Mouse (Mus musculus) embryo, embryonic 11.5 days (tissue): ENCODE data around the gene Tfip11.

ENCODE experiments used
- DNase-seq: peaks from one replicate; pipeline ENCODE4 v3.0.0-alpha.2; 2012; ENCODE audit warnings: low read depth, low spot score

Gene Tfip11

GRCm38 (mm10) chr5:112360077-112360476, 33.9 kb downstream of the Tfip11 start:
- DNase-seq: no peak

GRCm38 (mm10) chr5:112364184-112364797, 38.1 kb downstream of the Tfip11 start:
- no peak for DNase-seq

- DNase-seq: no peak
Observed at GRCm38 (mm10) chr5:112366879-112367278, 40.7 kb downstream of the Tfip11 start.

GRCm38 (mm10) chr5:112367338-112367737, 41.2 kb downstream of the Tfip11 start:
- no peak for DNase-seq

- DNase-seq: no peak
Observed at GRCm38 (mm10) chr5:112367929-112368328, 41.8 kb downstream of the Tfip11 start.

GRCm38 (mm10) chr5:112368666-112369065, 42.5 kb downstream of the Tfip11 start:
- no peak for DNase-seq

GRCm38 (mm10) chr5:112369326-112369725, 43.2 kb downstream of the Tfip11 start:
- DNase-seq: no peak

GRCm38 (mm10) chr5:112370236-112370813, 44.2 kb downstream of the Tfip11 start:
- no peak for DNase-seq

GRCm38 (mm10) chr5:112371933-112372332, 45.8 kb downstream of the Tfip11 start:
- DNase-seq: no peak

- DNase-seq: no peak
Observed at GRCm38 (mm10) chr5:112376111-112376510, 50.0 kb downstream of the Tfip11 start.

GRCm38 (mm10) chr5:112377380-112377779, 51.2 kb downstream of the Tfip11 start:
- DNase-seq: no peak

GRCm38 (mm10) chr5:112378716-112379115, 52.6 kb downstream of the Tfip11 start:
- no peak for DNase-seq

- no peak for DNase-seq
Observed at GRCm38 (mm10) chr5:112381154-112381553, 55.0 kb downstream of the Tfip11 start.

GRCm38 (mm10) chr5:112382042-112382441, 55.9 kb downstream of the Tfip11 start:
- DNase-seq: no peak

- DNase-seq: no peak
Observed at GRCm38 (mm10) chr5:112382641-112383330, 56.6 kb downstream of the Tfip11 start.

- DNase-seq: no peak
Observed at GRCm38 (mm10) chr5:112384805-112385472, 58.8 kb downstream of the Tfip11 start.

- DNase-seq: no peak
Observed at GRCm38 (mm10) chr5:112385973-112386372, 59.8 kb downstream of the Tfip11 start.
